Mouse (Mus musculus) mouse embryonic stem cell (cell line): ENCODE data around the gene Gba2.

Experiments used
- in situ Hi-C, 2 experiments: fragments of 300-500 bp; cut with MboI; formaldehyde crosslinking; loops; 1 replicate in 1 of 2; 3 replicates in 1 of 2; pipeline ENCODE4 v1.14.3; 2019 to 2020; ENCODE audit warnings: low sequenced_read_pairs in 2 of 2, low pct_unique_long_range_greater_than_20kb in 1 of 2, mixed read lengths in 1 of 2; ENCODE audit not compliant: unreplicated experiment in 1 of 2

Gba2 gene

GRCm38 (mm10) chr4:43519956-43520355 is 58.7 kb downstream of the Gba2 start:
- in situ Hi-C loops: no loop called here

GRCm38 (mm10) chr4:43519551-43519950 is 59.1 kb downstream of the Gba2 start:
- in situ Hi-C loops: no loop called here
